Mouse (Mus musculus): ENCODE results near the gene Atp5g2. TPM values are rescaled to one million over a fixed set of nuclear protein-coding genes. Genes with fewer than 3 reads are reported as not detected.

The Atp5g2 gene
- polyA plus RNA-seq, 1 experiment from 2014 or later: 94.1 TPM

MicroRNAs encoded within 50 kb of the gene (microRNA counts, 519-probe panel; counts per million panel counts)
- 2,203 counts per million, percentile 30 among the panel's probes with 10 or more counts for microRNA mmu-miR-688

Small RNA genes lying within 50 kb of the gene (microRNA-seq; reads per million reads assigned to microRNA genes)
- gene Mir688 (ENCODE audit: borderline number of aligned reads): not detected

Other genes with a start within 250 kb of the Atp5g2 start
- 0.26 and 0.96 TPM in 2 replicates for gene Amhr2, start 227.0 kb downstream of the Atp5g2 start, polyA plus RNA-seq (2014; fragmentation: Nextera tagmentation; extraction: Ambion mirVana)
- 95.9 and 97.6 TPM in 2 replicates for gene Prr13, start 213.3 kb downstream of the Atp5g2 start, polyA plus RNA-seq (2014; fragmentation: Nextera tagmentation; extraction: Ambion mirVana)
- 276 and 279 TPM in 2 replicates for gene Pcbp2, start 201.8 kb downstream of the Atp5g2 start, polyA plus RNA-seq (2014; fragmentation: Nextera tagmentation; extraction: Ambion mirVana)
- gene Gm10337, start 168.6 kb downstream of the Atp5g2 start, polyA plus RNA-seq (2014; fragmentation: Nextera tagmentation; extraction: Ambion mirVana): 3.2 and 5.2 TPM in 2 replicates
- 13.0 and 15.8 TPM in 2 replicates for gene Map3k12, start 155.3 kb downstream of the Atp5g2 start, polyA plus RNA-seq (2014; fragmentation: Nextera tagmentation; extraction: Ambion mirVana)
- gene Tarbp2, start 154.2 kb downstream of the Atp5g2 start, polyA plus RNA-seq (2014; fragmentation: Nextera tagmentation; extraction: Ambion mirVana): 68.5 and 79.0 TPM in 2 replicates
- 2.0 and 2.2 TPM in 2 replicates for gene Npff, start 147.4 kb downstream of the Atp5g2 start, polyA plus RNA-seq (2014; fragmentation: Nextera tagmentation; extraction: Ambion mirVana)
- not detected in 2 replicates for gene Gm28047, start 47.3 kb downstream of the Atp5g2 start, polyA plus RNA-seq (2014; fragmentation: Nextera tagmentation; extraction: Ambion mirVana)
- 43.0 and 43.8 TPM in 2 replicates for gene Atf7, start 46.9 kb downstream of the Atp5g2 start, polyA plus RNA-seq (2014; fragmentation: Nextera tagmentation; extraction: Ambion mirVana)
- 51.1 and 51.9 TPM in 2 replicates for gene Calcoco1, start 49.8 kb upstream of the Atp5g2 start, polyA plus RNA-seq (2014; fragmentation: Nextera tagmentation; extraction: Ambion mirVana)
- 0.89 and 1.1 TPM in 2 replicates for gene Hoxc13, start 248.8 kb upstream of the Atp5g2 start, polyA plus RNA-seq (2014; fragmentation: Nextera tagmentation; extraction: Ambion mirVana)